Mouse (Mus musculus) embryonic facial prominence, embryonic 14.5 days (tissue): ENCODE measurements around the gene Tjp3. TPM values are rescaled to one million over a fixed set of nuclear protein-coding genes. Genes with fewer than 3 reads are reported as not detected.
"Not testable (repeated sequence)": the region's sequence is repeated elsewhere in the genome, so short reads cannot be mapped to it uniquely, and the experiment has no call there.

Source experiments
- ATAC-seq: fragments of 200-750 bp; cut with Nextera tagmentation; 2 replicates; pipeline ENCODE4 v1.8.0; 2017; ENCODE audit warnings: low read depth, moderate number of reproducible peaks, moderate TSS enrichment
- DNase-seq: peaks from one replicate; pipeline ENCODE4 v3.0.0-alpha.2; 2015; ENCODE audit warnings: low spot score
- H3K27ac ChIP-seq: fragments of 300-500 bp; sonication (generic); replicated peaks from 2 replicates; pipeline ENCODE4 v1.5.1; 2014; ENCODE audit warnings: low read depth, mild to moderate bottlenecking, low read length, moderate library complexity
- H3K27me3 ChIP-seq: fragments of 300-500 bp; sonication (generic); replicated peaks from 2 replicates; pipeline ENCODE4 v1.6.1; 2014; ENCODE audit warnings: low read length; ENCODE audit not compliant: control insufficient read depth, insufficient read depth
- H3K36me3 ChIP-seq: fragments of 300-500 bp; sonication (generic); 2 replicates; pipeline ENCODE4 v1.6.1; 2014; ENCODE audit warnings: low read length, mixed read lengths; ENCODE audit not compliant: control insufficient read depth, insufficient read depth
- H3K4me1 ChIP-seq: fragments of 300-500 bp; sonication (generic); 2 replicates; pipeline ENCODE4 v1.6.1; 2014; ENCODE audit warnings: antibody characterized with exemption, low read length; ENCODE audit not compliant: control insufficient read depth, insufficient read depth
- H3K4me2 ChIP-seq: fragments of 300-500 bp; sonication (generic); 2 replicates; pipeline ENCODE4 v1.6.1; 2014; ENCODE audit warnings: low read depth, mild to moderate bottlenecking, low read length, moderate library complexity, mixed read lengths
- H3K4me3 ChIP-seq: fragments of 300-500 bp; sonication (generic); 2 replicates; pipeline ENCODE4 v1.5.1; 2014; ENCODE audit warnings: low read depth, mild to moderate bottlenecking, low read length
- H3K9ac ChIP-seq: fragments of 300-500 bp; sonication (generic); 2 replicates; pipeline ENCODE4 v1.6.1; 2014; ENCODE audit warnings: low read depth, mild to moderate bottlenecking, low read length, moderate library complexity, mixed read lengths
- H3K9me3 ChIP-seq: fragments of 300-500 bp; sonication (generic); 2 replicates; pipeline ENCODE4 v1.6.1; 2016; ENCODE audit warnings: low read length; ENCODE audit not compliant: control insufficient read depth
- WGBS: fragments of 180-500 bp; shearing (Covaris S2); extraction: QIAGEN DNeasy Blood & Tissue Kit; methylation state at CpG from one replicate; pipeline ENCODE4 v1.1.7; 2014; 5-methylcytosine and 5-hydroxymethylcytosine counted together
- microRNA-seq: library from miRNA; unstranded; fragments of <30 nt; microRNA quantifications from one replicate; pipeline ENCODE4, GENCODE M21; 2016; ENCODE audit warnings: borderline number of aligned reads
- polyA plus RNA-seq: library from polyadenylated mRNA; unstranded; fragments of >200 nt; fragmentation: Nextera tagmentation; extraction: Ambion mirVana; gene quantifications from 2 replicates; pipeline ENCODE4 v1.2.1, GENCODE M21; 2014

Gene Tjp3
- polyA plus RNA-seq, 1 experiment from 2014 or later: 9.9 TPM

DNA sequence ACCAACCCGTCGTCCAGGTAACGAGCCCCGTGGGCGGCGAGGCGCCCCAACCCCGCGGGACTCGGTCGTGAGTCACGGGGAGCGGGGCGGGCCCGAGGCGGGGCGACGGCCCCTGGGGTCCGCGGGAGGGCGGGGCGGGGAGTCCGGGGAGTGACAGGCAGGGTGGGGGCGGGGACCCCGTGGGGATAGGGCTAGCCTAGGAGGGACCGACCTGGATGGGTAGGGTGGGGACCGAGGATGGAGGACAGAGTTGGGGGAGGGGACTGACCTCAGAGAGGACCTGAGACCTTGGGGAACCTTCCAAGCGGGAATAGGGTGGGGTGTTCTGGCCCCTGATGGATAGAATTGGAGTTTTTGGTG, 58.2 kb downstream of the Tjp3 start:
- DNase-seq (no peak), ATAC-seq (peak; percentile 55)
- whole genome bisulfite sequencing: 0% methylated on average over 8 of the region's 28 CpGs
- Histone ChIP-seq H3K27ac (no peak overlapping the region), H3K27me3 (peaks cover 30% of the 10 kb centered on the region), H3K36me3 (no peaks in the 10 kb centered on the region), H3K9ac (peak overlapping the region; percentile 89), H3K9me3 (no peaks in the 10 kb centered on the region), H3K4me2 (peak overlapping the region; percentile 70), H3K4me1 (peaks cover 9% of the 10 kb centered on the region), H3K4me3 (peak overlapping the region; percentile 74)

DNA sequence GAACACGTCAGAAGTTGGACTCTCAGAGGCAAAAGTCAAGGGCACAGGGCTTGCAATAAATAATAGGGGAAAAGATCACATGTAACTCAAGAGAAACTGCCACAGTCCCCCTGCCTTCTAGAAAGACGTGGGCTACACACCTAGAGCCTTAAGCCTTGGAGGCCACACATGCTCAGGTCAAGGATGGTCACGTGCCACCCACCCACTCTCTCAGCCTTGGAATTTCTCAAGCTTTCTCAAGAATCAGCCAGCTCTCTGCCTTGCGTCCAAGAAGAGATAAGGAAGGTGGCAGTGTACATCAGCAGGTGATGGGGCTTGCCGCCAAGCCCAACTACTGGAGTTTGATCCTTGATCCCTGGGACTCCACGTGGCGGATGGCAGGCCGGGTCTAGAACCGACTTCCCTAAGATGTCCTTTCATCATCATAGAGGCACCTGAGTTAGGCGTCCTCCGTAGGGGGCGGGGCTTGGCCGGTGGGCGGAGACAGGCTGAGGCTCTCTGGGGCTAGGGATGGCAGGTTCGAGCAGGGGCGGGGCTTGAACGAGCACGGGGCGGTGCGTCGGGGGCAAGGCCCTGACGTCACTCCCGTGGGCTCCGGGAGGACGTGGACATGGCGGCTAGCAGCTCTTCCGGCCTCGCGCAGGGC, 58.7 kb downstream of the Tjp3 start, which contains the start of gene Zfr2:
Gene Zfr2, plus strand, starts transcription at position 576 of the 646 bp plus-strand sequence.
- WGBS: 14% methylated on average over 17 of the region's 29 CpGs
- H3K4me3 ChIP-seq: peak within 1 kb of the TSS; percentile 74
- peaks cover 30% of the 10 kb centered on the region for H3K27me3 ChIP-seq
- ATAC-seq (peak; percentile 84), DNase-seq (peak; percentile 91)
- peak within 1 kb of the TSS; percentile 89 for H3K9ac ChIP-seq
- H3K4me1 ChIP-seq: peaks cover 9% of the 10 kb centered on the region
- H3K36me3 ChIP-seq: no peaks in the 10 kb centered on the region
- H3K27ac ChIP-seq: no peak within 1 kb of the TSS
- no peaks in the 10 kb centered on the region for H3K9me3 ChIP-seq
- peak within 1 kb of the TSS; percentile 70 for H3K4me2 ChIP-seq

DNA sequence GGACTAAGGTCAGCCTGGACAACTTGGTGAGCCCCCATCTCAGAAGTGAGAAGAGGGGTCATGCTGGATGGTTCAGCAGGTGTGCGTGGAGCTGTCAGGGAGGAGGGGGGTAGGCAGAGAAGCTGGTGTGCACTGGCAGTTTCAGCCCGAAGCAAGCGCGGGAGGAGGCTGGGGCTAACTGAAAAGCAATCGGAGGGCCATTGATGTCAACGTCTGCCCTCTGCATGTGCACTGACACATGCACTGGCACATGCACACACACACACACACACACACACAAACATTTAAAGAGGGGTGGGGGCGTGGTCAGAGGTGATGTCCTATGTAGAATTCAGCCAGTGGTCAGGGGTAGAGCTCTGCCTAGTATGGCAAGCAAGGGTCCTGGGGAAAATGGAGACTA, 59.9 kb downstream of the Tjp3 start:
- H3K27me3 ChIP-seq: peaks cover 30% of the 10 kb centered on the region
- H3K9me3 ChIP-seq: no peaks in the 10 kb centered on the region
- no peak overlapping the region for H3K4me3 ChIP-seq
- no peaks in the 10 kb centered on the region for H3K36me3 ChIP-seq
- no peak for DNase-seq
- no peak overlapping the region for H3K27ac ChIP-seq
- no peak for ATAC-seq
- H3K4me1 ChIP-seq: peaks cover 9% of the 10 kb centered on the region
- peak overlapping the region; percentile 42; the same call in 1 of the 2 replicates for H3K4me2 ChIP-seq
- WGBS: 47% methylated on average over 7 of the region's 7 CpGs
- H3K9ac ChIP-seq: no peak overlapping the region

DNA sequence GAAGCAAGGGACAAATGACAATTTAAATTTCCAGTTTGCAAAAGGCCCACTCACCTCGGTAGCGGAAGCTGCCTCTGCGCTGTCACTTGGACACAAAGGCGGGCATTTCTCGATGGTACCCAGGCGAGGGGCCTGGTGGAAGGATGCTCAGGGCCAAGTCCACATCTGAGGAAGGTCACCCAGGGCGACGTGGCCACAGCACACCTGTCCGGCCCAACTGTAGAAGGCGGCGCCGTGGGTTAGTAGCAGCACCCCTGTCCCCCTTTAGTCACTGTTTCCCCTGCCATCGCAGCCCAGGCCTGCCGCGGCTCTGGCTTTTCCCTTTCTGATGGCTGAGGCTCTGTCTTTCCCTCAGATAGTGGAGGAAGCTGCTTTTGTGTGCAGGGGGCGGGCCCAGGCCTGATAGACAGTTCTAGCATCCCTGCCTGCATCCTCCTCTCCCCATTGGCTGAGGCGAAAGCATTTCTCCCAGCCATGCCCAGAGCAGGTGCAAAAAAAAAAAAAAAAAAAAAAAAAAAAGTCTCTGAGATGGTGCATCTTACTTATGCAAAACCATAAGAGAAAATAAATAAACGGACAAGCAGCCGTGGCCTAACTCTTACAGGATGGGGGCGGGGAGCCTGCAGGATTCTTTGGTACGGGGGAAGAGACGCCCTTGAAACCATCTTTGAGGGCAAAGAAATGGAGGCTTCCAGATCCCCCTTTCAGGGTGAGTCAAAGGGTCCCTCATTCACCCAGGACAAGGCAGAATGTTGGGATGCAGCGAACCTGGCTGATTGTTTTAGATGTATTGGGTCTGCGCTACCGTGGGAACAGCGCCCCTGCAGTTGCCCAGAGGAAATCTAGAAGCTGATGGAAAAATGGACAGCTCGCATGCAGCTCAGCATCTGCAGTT, 60.7 kb downstream of the Tjp3 start, which contains the start of gene Atcay:
Gene Atcay, minus strand, starts transcription at position 396 of the 895 bp plus-strand sequence.
- DNase-seq (peak; percentile 34), ATAC-seq (peak; percentile 74; the same call in 1 of the 2 replicates)
- Histone ChIP-seq H3K27me3 (peaks cover 30% of the 10 kb centered on the region), H3K9me3 (no peaks in the 10 kb centered on the region), H3K4me2 (peak within 1 kb of the TSS; percentile 42), H3K4me3 (peak within 1 kb of the TSS; percentile 23), H3K4me1 (peaks cover 9% of the 10 kb centered on the region), H3K27ac (no peak within 1 kb of the TSS), H3K9ac (peak within 1 kb of the TSS; percentile 26), H3K36me3 (no peaks in the 10 kb centered on the region)
- 6% methylated on average over 27 of the region's 27 CpGs for WGBS

GRCm38 (mm10) chr10:81229735-81230437, 61.5 kb downstream of the Tjp3 start:
- no peak for DNase-seq

GRCm38 (mm10) chr10:81223731-81224130, 67.7 kb downstream of the Tjp3 start:
- H3K27me3 ChIP-seq, H3K4me1 ChIP-seq, H3K4me3 ChIP-seq, H3K9ac ChIP-seq, H3K27ac ChIP-seq, DNase-seq, H3K36me3 ChIP-seq, H3K4me2 ChIP-seq, H3K9me3 ChIP-seq, ATAC-seq: not testable (repeated sequence)
- 56% methylated on average over 2 of the region's 2 CpGs for WGBS

More at GRCm38 (mm10) chr10:81229735-81230437, 61.5 kb downstream of the Tjp3 start:
- 15% methylated on average over 20 of the region's 20 CpGs for WGBS
- no peak for ATAC-seq
- Histone ChIP-seq H3K4me2 (peak overlapping the region; percentile 41), H3K9ac (peak overlapping the region; percentile 26), H3K4me3 (peak overlapping the region; percentile 23), H3K9me3 (no peaks in the 10 kb centered on the region), H3K27ac (no peak overlapping the region), H3K27me3 (peaks cover 30% of the 10 kb centered on the region), H3K36me3 (no peaks in the 10 kb centered on the region), H3K4me1 (peaks cover 9% of the 10 kb centered on the region)

Small RNA genes lying within 50 kb of the gene (microRNA-seq; reads per million reads assigned to microRNA genes)
- gene Mir3057: 6.6 reads per million, percentile 25 among the genes with 10 or more reads in this experiment

Other genes starting within 250 kb of the Tjp3 start
- 163 and 179 TPM in 2 replicates for gene Sgta, start 231.4 kb downstream of the Tjp3 start, polyA plus RNA-seq
- 61.7 and 62.9 TPM in 2 replicates for gene Thop1, start 221.5 kb downstream of the Tjp3 start, polyA plus RNA-seq
- 0.60 and 0.68 TPM in 2 replicates for gene Creb3l3, start 192.7 kb downstream of the Tjp3 start, polyA plus RNA-seq
- gene Map2k2, start 185.7 kb downstream of the Tjp3 start, polyA plus RNA-seq: 166 and 178 TPM in 2 replicates
- gene Zbtb7a, start 156.4 kb downstream of the Tjp3 start, polyA plus RNA-seq: 24.1 and 25.9 TPM in 2 replicates
- gene Pias4, start 123.7 kb downstream of the Tjp3 start, polyA plus RNA-seq: 33.2 and 35.6 TPM in 2 replicates
- gene Eef2, start 115.0 kb downstream of the Tjp3 start, polyA plus RNA-seq: 549 and 578 TPM in 2 replicates
- gene Dapk3, start 108.6 kb downstream of the Tjp3 start, polyA plus RNA-seq: 53.4 and 58.3 TPM in 2 replicates
- not detected in 2 replicates for gene 4930442H23Rik, start 107.7 kb downstream of the Tjp3 start, polyA plus RNA-seq
- gene Nmrk2, start 89.5 kb downstream of the Tjp3 start, polyA plus RNA-seq: 1.2 and 1.7 TPM in 2 replicates
- gene Atcay, start 60.7 kb downstream of the Tjp3 start, polyA plus RNA-seq: 2.3 and 2.4 TPM in 2 replicates
- gene Zfr2, start 58.4 kb downstream of the Tjp3 start, polyA plus RNA-seq: 6.5 and 9.7 TPM in 2 replicates
- gene Matk, start 38.6 kb downstream of the Tjp3 start, polyA plus RNA-seq: 4.9 and 5.4 TPM in 2 replicates
- 196 and 206 TPM in 2 replicates for gene Mrpl54, start 24.6 kb downstream of the Tjp3 start, polyA plus RNA-seq
- gene Apba3, start 24.6 kb downstream of the Tjp3 start, polyA plus RNA-seq: 56.0 and 61.4 TPM in 2 replicates
- 48.4 and 56.3 TPM in 2 replicates for gene Pip5k1c, start 1.4 kb upstream of the Tjp3 start, polyA plus RNA-seq
- gene Cactin, start 29.5 kb upstream of the Tjp3 start, polyA plus RNA-seq: 27.0 and 27.5 TPM in 2 replicates
- gene Tbxa2r, start 37.1 kb upstream of the Tjp3 start, polyA plus RNA-seq: 6.7 and 8.7 TPM in 2 replicates
- 0.04 and 0.14 TPM in 2 replicates for gene Gipc3, start 51.7 kb upstream of the Tjp3 start, polyA plus RNA-seq
- 66.8 and 78.7 TPM in 2 replicates for gene Hmg20b, start 58.9 kb upstream of the Tjp3 start, polyA plus RNA-seq
- 6.8 and 9.8 TPM in 2 replicates for gene Mfsd12, start 65.9 kb upstream of the Tjp3 start, polyA plus RNA-seq
- gene 4930404N11Rik, start 74.2 kb upstream of the Tjp3 start, polyA plus RNA-seq: 0.31 and 0.71 TPM in 2 replicates
- gene Fzr1, start 86.9 kb upstream of the Tjp3 start, polyA plus RNA-seq: 69.5 and 90.1 TPM in 2 replicates
- 61.4 and 67.1 TPM in 2 replicates for gene Dohh, start 92.8 kb upstream of the Tjp3 start, polyA plus RNA-seq
- gene Gm48551, start 92.9 kb upstream of the Tjp3 start, polyA plus RNA-seq: 2.4 and 2.6 TPM in 2 replicates
- gene Gm48552, start 97.4 kb upstream of the Tjp3 start, polyA plus RNA-seq: 0.77 and 0.88 TPM in 2 replicates
- 3.9 and 4.1 TPM in 2 replicates for gene Smim24, start 101.5 kb upstream of the Tjp3 start, polyA plus RNA-seq
- 100.0 and 103 TPM in 2 replicates for gene Nfic, start 164.1 kb upstream of the Tjp3 start, polyA plus RNA-seq
- gene Celf5, start 191.1 kb upstream of the Tjp3 start, polyA plus RNA-seq: 1.4 and 1.9 TPM in 2 replicates
- 64.7 and 82.4 TPM in 2 replicates for gene Ncln, start 204.8 kb upstream of the Tjp3 start, polyA plus RNA-seq
- gene S1pr4, start 208.6 kb upstream of the Tjp3 start, polyA plus RNA-seq: 0.65 and 0.73 TPM in 2 replicates
- 3.1 and 4.5 TPM in 2 replicates for gene Gna15, start 232.6 kb upstream of the Tjp3 start, polyA plus RNA-seq